Mouse (Mus musculus) adipocyte (in vitro differentiated cells): ENCODE measurements at regions not wholly inside any gene's neighbourhood (a gene's known extent, or its start where the extent isn't known, plus 50 kb on each side); places are given as distances from the start of the nearest gene placed in this dataset.
A peak's percentile ranks its signal among the peaks of the same experiment; 100 is the strongest.

Experiments
- DNase-seq: peaks from one replicate; pipeline ENCODE4 v3.0.0-alpha.2; 2016; ENCODE audit warnings: low spot score

DNA sequence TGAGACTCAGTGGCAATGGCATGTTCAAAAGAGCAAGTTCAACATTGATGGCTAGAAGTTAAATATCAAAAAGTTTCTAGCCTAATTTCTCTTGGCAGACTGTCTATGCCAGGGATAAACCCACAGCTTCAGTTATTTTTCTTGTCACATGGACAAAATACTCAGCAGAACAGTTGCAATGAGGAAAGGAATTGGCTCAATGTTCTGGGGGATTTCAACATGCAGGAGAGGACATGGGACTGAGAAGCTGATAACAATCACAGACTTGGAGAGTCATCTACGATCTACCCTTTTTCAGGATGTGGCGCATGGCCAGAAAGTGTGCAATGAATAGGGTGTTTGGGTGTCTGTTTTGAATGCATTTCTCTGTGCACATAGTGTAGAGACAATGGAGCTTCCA is 389.9 kb downstream of the Rnd3 start:
- peak; percentile 41 for DNase-seq

- no peak for DNase-seq
Observed at GRCm38 (mm10) chr2:50757837-50758541, 390.9 kb downstream of the Rnd3 start.

DNA sequence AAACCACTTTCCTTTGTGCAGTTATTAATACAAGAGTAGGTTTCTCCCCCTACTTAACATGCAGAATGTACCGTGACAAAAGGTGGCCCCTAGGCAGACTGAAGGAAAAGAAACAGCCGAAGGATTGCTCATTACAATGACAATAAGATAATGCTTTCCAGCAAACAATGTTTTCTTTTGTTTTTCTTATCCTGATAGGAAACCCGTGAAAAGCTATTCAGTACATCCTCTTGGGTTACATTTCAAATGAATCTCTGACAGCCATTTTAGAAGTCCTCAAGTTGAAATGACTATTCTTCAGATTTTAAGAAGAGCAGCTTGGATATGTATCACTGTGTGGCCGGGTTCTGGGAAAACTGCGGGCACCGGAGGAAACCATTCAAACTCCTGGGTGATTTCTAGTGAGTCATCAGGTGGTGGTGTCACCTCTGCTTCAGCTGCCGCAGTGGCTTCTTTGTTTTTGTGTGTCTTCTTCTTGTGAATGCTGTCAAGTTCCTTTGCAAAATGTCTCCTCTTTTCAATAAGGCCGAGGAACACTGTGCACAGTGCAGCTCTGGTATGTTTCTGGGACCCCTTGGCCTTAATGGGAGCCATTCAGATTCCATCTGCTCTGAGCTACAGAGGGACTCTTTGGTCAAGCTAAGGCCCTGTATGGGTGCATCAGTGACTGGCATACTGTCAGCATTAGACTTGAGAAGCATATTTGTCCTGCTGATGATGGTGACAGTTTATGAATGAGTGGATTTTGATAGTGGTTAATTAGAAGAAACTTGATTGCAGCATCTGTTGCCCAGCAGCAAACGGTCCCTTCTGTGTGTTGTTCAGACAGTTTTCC is 393.1 kb downstream of the Rnd3 start:
- no peak for DNase-seq

DNA sequence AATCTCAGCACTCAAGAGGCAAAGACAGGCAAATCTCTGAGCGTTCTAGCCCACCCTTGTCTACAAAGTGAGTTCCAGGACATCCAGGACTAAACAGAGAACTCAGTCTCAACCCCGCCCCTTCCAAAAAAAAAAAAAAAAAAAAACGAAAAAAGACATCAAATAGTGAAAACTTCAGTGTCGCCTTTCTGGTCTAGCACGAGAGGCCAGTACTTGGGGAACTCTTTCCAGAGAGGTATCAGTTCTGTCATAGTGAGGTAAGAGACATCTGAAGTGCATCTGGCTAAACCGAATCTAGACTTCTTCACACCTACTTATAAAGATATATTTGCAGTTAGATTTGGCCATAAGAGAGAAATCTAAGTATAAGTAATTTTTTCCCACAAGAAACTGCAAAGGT is 393.8 kb downstream of the Rnd3 start:
- DNase-seq, result no peak

GRCm38 (mm10) chr2:50752408-50752807 is 396.5 kb downstream of the Rnd3 start:
- no peak for DNase-seq

DNA sequence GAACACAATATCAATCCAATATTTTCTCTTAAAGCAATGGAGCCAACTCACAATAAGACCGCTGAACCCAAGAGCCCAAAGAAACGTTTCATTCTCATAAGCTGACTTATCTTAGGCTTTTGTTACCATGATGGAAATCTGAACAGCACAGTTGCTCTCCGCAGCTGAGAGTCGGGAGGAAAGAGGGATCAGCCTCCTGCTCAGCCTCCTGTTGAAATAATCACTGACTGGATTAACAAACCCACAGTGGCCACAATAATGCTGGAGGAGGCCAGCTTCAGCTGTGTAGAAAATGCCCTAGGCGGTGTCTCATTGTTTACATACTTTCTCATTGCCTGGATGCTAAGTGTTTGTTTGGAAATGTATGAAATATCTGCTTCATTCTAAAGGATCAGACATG is 398.1 kb downstream of the Rnd3 start:
- no peak for DNase-seq

- no peak for DNase-seq
Observed at GRCm38 (mm10) chr2:50744625-50745214, 404.2 kb downstream of the Rnd3 start.

GRCm38 (mm10) chr2:50743785-50744258 is 405.1 kb downstream of the Rnd3 start:
- no peak for DNase-seq

DNA sequence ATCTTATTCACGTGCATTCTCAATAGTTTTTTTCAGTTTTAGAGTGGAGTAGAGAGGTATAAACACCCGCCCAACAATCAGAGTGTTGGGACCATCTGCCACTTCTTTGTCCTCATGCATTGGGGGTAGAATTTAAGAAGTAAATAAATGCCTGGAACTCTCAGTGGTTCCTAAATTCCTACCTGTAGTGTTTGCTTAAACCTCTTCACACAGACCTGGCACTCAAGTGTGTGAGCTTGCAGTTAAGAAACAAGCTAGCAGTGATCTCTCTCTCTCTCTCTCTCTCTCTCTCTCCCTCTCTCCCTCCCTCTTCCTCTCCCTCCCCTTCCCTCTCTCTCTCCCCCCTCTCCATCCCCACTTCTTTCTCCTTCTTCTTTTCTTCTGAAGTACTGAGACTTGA is 406.5 kb downstream of the Rnd3 start:
- DNase-seq, result no peak

- no peak for DNase-seq
Observed at GRCm38 (mm10) chr2:50741337-50741736, 407.6 kb downstream of the Rnd3 start.

GRCm38 (mm10) chr2:50739599-50739979 is 409.3 kb downstream of the Rnd3 start:
- DNase-seq, result no peak

DNA sequence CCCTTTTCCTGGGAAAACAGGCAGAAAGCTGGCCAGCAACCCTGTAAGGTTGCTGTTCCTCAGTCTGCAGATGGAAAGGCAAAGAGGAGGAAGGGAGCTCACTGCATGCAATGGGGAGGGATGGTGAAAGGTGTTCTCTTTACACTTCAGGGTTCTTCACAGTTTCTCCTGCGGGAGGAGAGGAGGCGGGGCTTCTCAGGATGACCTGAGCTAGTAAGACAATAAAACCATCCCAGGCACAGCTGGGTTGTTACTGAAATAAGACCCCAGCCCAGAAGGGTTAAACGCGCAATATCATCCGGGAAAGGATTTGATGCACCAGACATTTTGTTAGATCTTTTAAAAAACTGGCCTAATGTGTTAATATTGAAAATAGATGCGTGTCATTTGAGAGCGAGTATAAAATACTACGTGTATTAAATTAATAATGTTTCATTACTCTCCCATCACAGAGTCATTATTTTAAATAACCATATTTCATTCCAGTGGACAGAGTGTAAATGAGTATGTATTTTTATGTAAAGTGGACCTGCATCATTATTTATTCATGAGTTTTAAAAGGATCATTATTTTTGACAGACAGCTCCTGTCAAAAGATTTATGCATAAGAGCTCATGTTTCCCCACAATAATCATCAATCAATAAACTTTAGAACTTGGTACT is 409.8 kb downstream of the Rnd3 start:
- no peak for DNase-seq

DNA sequence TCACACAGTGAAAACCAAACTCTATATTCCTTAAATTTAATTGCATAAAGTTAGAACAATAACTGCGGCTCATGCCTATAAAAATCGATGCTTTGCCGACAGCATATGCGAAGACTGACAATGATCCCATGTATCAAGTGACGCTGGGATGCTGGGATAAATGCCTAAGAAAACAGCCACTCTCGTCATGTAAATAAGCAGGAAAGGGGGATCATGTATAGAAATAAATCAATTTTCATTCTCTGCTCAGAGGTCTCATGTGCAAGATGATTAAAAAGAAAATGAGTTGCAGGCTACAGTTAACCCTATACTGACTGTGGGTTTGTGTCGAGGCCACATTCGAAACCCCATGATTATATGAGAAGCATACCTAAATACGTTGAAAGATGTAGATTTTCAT is 411.2 kb downstream of the Rnd3 start:
- DNase-seq, result no peak

GRCm38 (mm10) chr2:50735029-50735428 is 413.9 kb downstream of the Rnd3 start:
- no peak for DNase-seq

- DNase-seq, result no peak
Observed at GRCm38 (mm10) chr2:50706652-50707051, 410.1 kb upstream of the Mmadhc start.

DNA sequence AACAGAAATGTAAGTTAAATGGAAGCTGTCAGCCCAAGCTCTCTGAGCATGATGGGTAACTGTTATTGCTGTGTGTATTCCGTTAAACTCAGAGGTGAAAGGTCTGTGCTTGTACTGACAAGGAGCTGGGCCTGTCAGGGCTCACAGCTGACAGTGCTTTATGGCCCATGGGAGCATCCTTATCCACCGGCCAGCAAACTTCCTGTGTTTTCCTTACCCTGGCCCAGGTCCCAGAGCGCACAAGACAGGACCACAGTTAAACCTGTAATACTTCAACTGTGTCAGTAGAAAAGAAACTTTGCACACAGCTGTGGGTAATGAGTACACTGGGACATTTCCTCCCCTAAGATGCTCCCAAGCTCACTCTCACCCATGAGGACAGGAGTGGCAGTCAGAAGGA is 407.7 kb upstream of the Mmadhc start:
- peak; percentile 26 for DNase-seq

DNA sequence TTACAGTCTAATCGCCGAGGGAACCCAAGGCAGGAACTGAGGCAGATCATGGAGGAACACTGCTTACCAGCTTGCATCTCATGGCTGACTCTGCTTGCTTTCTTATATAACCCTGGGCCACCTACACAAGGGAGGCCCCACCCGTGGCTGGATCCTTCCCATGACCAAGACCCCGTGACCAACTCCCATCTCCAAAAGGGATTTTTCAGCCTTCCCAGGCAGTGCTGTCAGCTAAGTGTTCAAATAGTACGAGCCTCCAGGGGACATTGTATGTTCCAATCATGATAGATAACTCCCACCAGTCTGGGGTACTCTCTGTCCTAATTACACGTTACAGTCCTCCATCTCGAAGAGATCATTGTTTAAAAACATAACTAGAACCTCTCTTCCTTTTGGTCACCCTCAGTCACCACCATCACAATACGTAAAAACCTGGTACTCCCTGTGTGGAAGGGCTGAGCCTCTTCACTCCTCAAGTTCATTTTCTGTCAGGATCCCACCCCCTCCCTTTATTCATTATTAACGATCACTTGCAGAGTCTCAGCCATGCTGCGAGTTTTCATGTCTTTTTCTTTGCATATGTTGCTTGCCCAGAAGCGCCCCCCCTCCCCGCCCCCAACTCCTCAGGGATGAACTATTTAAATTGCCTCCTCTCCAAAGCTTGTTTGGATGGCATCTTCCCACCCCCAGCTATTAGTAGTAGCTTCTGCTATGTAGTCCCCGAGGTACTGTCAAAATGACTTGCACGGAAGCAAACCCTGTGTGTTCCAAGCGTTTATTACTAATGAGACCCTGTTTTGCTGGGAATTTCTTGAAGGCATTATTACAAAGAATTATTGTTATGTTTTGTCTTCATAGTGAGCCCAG is 406.2 kb upstream of the Mmadhc start:
- DNase-seq, result no peak

GRCm38 (mm10) chr2:50698841-50699240 is 402.2 kb upstream of the Mmadhc start:
- DNase-seq, result no peak

DNA sequence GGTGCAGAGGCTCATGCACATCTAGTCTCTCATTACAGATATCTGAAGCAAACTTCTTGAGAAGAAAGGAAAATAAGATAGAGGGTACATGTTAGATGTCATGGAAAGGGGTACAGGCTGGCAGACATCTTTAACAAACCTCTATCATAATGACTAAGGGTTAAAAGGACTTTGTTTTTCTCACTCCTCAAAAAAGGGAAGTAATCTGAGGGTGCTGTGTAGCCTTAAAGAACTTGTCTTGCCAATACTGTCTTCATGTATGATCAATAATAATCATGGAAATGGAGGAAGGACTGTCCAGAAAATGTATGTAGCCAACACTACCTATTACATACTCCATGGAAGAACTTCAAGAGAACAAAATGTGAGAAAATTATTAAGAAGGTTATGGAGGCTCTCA is 400.0 kb upstream of the Mmadhc start:
- no peak for DNase-seq

GRCm38 (mm10) chr2:50694849-50695248 is 398.2 kb upstream of the Mmadhc start:
- no peak for DNase-seq

DNA sequence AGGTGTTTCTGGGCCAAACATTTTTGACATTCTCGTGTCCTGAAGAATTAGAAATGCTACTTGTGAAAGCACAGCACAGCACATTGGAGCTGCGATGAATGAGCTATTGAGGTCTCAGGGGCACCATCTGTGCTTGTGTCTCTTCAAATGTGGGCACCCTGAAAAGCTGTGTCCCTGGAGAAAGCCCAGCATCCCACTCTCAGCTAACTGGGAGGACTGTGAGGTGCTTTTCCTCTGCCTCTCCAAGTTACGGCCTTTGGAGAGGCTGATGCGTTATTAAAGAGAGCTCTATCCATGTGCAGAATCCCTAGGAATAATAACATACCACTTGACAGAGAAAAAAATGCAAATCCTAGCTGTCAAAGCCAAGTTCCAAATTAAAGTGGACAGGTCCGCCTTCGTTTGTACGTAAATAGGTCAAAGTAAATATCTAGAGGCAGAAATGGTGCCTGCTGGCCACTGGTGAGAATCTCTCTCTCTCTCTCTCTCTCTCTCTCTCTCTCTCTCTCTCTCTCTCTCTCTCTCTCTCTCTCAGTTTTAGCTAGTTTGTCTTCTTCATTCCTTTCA is 397.3 kb upstream of the Mmadhc start:
- no peak for DNase-seq
